Mouse (Mus musculus) midbrain, embryonic 10.5 days (tissue): ENCODE data around the gene Wnt10b. TPM values are rescaled to one million over a fixed set of nuclear protein-coding genes. Genes with fewer than 3 reads are reported as not detected.
A peak's percentile ranks its signal among the peaks of the same experiment; 100 is the strongest.

ENCODE experiments used
- DNase-seq: peaks from one replicate; pipeline ENCODE4 v3.0.0-alpha.2; 2017; ENCODE audit warnings: low spot score
- H3K27ac ChIP-seq: fragments of 300-500 bp; sonication (generic); replicated peaks from 2 replicates; pipeline ENCODE4 v1.5.1; 2016; ENCODE audit warnings: mild to moderate bottlenecking
- H3K27me3 ChIP-seq: fragments of 300-500 bp; sonication (generic); 2 replicates; pipeline ENCODE4 v1.6.1; 2016; ENCODE audit warnings: low read depth, mild to moderate bottlenecking; ENCODE audit not compliant: poor library complexity, severe bottlenecking
- H3K36me3 ChIP-seq: fragments of 300-500 bp; sonication (generic); 2 replicates; pipeline ENCODE4 v1.6.1; 2016; ENCODE audit warnings: mild to moderate bottlenecking, moderate library complexity
- H3K4me1 ChIP-seq: fragments of 300-500 bp; sonication (generic); 2 replicates; pipeline ENCODE4 v1.6.1; 2016
- H3K4me3 ChIP-seq: fragments of 300-500 bp; sonication (generic); 2 replicates; pipeline ENCODE4 v1.5.1; 2016; ENCODE audit warnings: mild to moderate bottlenecking, moderate library complexity
- H3K9me3 ChIP-seq: fragments of 300-500 bp; sonication (generic); replicated peaks from 2 replicates; pipeline ENCODE4 v1.6.1; 2016; ENCODE audit warnings: mild to moderate bottlenecking
- WGBS: fragments of 180-500 bp; shearing (Covaris S2); methylation state at CpG from one replicate; pipeline ENCODE4 v1.1.7; 2016; 5-methylcytosine and 5-hydroxymethylcytosine counted together
- polyA plus RNA-seq: library from polyadenylated mRNA; unstranded; fragments of >200 nt; fragmentation: Nextera tagmentation; extraction: Ambion mirVana; gene quantifications from 2 replicates; pipeline ENCODE4 v1.2.1, GENCODE M21; 2016

The Wnt10b gene
- polyA plus RNA-seq, 1 experiment from 2014 or later: 0.14 TPM

DNA sequence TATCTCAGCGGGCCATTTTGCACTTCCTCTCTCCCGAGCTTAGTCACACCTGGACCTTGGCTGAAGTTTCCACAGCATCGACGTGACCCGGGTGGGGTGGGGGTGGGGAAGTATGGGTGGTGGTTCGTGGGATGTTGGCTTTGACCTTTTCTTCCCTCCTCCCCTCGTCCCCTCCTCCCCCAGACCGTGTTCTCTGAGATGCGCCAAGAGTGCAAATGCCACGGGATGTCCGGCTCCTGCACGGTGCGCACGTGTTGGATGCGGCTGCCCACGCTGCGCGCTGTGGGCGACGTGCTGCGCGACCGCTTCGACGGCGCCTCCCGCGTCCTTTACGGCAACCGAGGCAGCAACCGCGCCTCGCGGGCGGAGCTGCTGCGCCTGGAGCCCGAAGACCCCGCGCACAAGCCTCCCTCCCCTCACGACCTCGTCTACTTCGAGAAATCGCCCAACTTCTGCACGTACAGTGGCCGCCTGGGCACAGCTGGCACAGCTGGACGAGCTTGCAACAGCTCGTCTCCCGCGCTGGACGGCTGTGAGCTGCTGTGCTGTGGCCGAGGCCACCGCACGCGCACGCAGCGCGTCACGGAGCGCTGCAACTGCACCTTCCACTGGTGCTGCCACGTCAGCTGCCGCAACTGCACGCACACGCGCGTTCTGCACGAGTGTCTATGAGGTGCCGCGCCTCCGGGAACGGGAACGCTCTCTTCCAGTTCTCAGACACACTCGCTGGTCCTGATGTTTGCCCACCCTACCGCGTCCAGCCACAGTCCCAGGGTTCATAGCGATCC is 14.5 kb upstream of the Wnt10b start:
- Histone ChIP-seq H3K4me1 (peaks cover 79% of the 10 kb centered on the region), H3K36me3 (no peaks in the 10 kb centered on the region), H3K27me3 (peaks cover 100% of the 10 kb centered on the region), H3K4me3 (peak overlapping the region; percentile 47), H3K27ac (peak overlapping the region; percentile 77), H3K9me3 (no peaks in the 10 kb centered on the region)
- peak; percentile 31 for DNase-seq
- 2% methylated on average over 75 of the region's 75 CpGs for WGBS

DNA sequence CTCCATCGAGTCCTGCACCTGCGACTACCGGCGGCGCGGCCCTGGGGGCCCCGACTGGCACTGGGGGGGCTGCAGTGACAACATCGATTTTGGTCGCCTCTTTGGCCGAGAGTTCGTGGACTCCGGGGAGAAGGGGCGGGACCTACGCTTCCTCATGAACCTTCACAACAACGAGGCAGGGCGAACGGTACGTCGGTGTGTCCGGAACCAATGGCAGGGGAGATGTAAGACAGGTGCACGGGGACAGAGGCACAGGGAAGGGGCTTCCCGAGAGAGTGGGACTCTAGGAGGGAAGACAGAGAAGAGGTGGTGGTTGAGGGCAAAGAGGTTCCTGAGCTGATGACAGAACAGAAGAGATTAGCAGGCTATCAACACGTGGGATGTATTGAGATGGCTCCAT is 13.8 kb upstream of the Wnt10b start:
- 0% methylated on average over 23 of the region's 23 CpGs for WGBS
- peak overlapping the region; percentile 47 for H3K4me3 ChIP-seq

DNA sequence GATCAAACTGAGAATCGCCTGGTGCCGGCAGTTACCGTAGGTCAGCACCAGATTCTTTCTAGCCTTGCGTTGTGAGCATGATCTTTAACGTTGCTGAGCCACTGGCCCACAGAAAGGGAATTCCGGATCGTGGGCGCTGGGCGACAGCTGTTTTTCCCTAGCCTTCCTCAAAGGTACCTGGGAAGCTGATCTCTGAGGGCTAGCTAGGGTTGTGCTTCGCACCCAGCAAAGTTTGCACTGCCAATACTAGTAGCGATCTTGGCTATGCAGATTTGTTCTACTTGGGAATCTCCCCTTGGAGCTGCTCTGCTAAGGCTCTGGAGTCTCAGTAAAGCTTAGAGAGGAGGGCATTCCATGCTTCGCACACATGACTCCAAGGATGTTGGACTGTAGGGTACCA is 13.3 kb upstream of the Wnt10b start:
- H3K4me3 ChIP-seq: peak overlapping the region; percentile 47
- no peaks in the 10 kb centered on the region for H3K36me3 ChIP-seq
- peaks cover 100% of the 10 kb centered on the region for H3K27me3 ChIP-seq
- under 1% methylated on average over 12 of the region's 12 CpGs for WGBS
- peaks cover 67% of the 10 kb centered on the region for H3K4me1 ChIP-seq
- peak; percentile 54 for DNase-seq
- H3K9me3 ChIP-seq: no peaks in the 10 kb centered on the region
- peak overlapping the region; percentile 77 for H3K27ac ChIP-seq

More for the DNA sequence above, 13.8 kb upstream of the Wnt10b start:
- Histone ChIP-seq H3K9me3 (no peaks in the 10 kb centered on the region), H3K27ac (peak overlapping the region; percentile 77), H3K4me1 (peaks cover 73% of the 10 kb centered on the region), H3K27me3 (peaks cover 100% of the 10 kb centered on the region), H3K36me3 (no peaks in the 10 kb centered on the region)
- peak; percentile 44 for DNase-seq

DNA sequence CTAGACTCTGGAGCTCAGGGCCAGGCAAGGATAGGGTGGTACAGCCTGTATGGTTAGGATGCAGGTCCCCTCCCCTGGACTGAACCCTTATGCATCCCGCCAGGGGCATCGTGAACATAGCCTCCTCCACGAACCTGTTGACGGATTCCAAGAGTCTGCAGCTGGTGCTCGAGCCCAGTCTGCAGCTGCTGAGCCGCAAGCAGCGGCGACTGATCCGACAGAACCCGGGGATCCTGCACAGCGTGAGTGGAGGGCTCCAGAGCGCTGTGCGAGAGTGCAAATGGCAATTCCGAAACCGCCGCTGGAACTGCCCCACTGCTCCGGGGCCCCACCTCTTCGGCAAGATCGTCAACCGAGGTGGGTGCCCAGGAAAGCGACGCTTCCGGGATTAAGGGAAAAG is 12.8 kb upstream of the Wnt10b start:
- no peak for DNase-seq
- H3K4me3 ChIP-seq: peak overlapping the region; percentile 47
- H3K36me3 ChIP-seq: no peaks in the 10 kb centered on the region

DNA sequence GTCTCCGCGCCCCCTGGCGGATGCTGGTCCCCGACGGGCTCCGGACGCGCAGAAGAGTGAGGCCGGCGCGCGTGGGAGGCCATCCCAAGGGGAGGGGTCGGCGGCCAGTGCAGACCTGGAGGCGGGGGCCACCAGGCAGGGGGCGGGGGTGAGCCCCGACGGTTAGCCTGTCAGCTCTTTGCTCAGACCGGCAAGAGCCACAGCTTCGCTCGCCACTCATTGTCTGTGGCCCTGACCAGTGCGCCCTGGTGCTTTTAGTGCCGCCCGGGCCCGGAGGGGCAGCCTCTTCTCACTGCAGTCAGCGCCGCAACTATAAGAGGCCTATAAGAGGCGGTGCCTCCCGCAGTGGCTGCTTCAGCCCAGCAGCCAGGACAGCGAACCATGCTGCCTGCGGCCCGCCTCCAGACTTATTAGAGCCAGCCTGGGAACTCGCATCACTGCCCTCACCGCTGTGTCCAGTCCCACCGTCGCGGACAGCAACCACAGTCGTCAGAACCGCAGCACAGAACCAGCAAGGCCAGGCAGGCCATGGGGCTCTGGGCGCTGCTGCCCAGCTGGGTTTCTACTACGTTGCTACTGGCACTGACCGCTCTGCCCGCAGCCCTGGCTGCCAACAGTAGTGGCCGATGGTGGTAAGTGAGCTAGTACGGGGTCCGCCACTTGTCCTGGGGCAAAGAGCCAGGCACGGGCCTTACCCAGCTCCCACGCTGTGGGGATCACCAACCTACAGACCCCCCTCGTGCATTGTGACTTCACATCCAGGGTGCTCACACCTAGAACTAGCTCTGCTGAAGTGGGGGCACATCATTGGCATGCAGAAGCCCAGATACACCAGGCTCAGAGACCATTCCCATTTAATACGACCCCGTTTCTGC is 11.9 kb upstream of the Wnt10b start, which contains the start of gene Wnt1:
Gene Wnt1, plus strand, starts transcription at position 197 of the 875 bp plus-strand sequence.
- H3K36me3 ChIP-seq: no peaks in the 10 kb centered on the region
- H3K4me3 ChIP-seq: peak within 1 kb of the TSS; percentile 47
- under 1% methylated on average over 51 of the region's 51 CpGs for WGBS
- H3K27ac ChIP-seq: peak within 1 kb of the TSS; percentile 77
- peak; percentile 72 for DNase-seq
- H3K4me1 ChIP-seq: peaks cover 54% of the 10 kb centered on the region
- H3K27me3 ChIP-seq: peaks cover 99% of the 10 kb centered on the region
- H3K9me3 ChIP-seq: no peaks in the 10 kb centered on the region

More for the DNA sequence above, 12.8 kb upstream of the Wnt10b start:
- Histone ChIP-seq H3K27me3 (peaks cover 99% of the 10 kb centered on the region), H3K9me3 (no peaks in the 10 kb centered on the region), H3K4me1 (peaks cover 63% of the 10 kb centered on the region), H3K27ac (peak overlapping the region; percentile 77)
- WGBS: under 1% methylated on average over 23 of the region's 23 CpGs

DNA sequence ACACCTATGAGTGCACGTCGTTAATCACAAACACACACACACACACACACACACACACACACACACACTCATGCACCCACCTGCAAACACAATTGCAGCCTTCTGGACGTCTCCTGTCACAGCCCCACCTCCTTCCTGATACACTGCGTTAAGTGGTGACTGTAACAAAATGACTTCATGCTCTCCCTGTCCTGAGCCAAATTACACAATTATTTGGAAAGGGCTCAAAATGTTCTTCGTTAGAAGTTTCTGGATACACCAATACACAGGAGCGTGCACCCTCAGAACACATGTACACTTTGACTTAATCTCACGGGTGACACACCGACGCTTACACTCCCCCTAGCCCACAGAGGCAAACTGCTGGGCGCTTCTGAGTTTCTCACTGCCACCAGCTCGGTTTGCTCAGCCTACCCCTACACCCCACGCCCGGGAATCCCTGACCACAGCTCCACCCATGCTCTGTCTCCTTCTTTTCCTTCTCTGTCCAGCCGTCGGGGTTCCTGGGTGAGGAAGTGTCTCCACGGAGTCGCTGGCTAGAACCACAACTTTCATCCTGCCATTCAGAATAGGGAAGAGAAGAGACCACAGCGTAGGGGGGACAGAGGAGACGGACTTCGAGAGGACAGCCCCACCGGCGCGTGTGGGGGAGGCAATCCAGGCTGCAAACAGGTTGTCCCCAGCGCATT is 11.2 kb upstream of the Wnt10b start:
- peak overlapping the region; percentile 65 for H3K27ac ChIP-seq
- no peaks in the 10 kb centered on the region for H3K36me3 ChIP-seq
- H3K4me1 ChIP-seq: peaks cover 48% of the 10 kb centered on the region
- 12% methylated on average over 24 of the region's 24 CpGs for WGBS
- H3K4me3 ChIP-seq: peak overlapping the region; percentile 47
- H3K27me3 ChIP-seq: peaks cover 99% of the 10 kb centered on the region
- no peak for DNase-seq
- no peaks in the 10 kb centered on the region for H3K9me3 ChIP-seq

DNA sequence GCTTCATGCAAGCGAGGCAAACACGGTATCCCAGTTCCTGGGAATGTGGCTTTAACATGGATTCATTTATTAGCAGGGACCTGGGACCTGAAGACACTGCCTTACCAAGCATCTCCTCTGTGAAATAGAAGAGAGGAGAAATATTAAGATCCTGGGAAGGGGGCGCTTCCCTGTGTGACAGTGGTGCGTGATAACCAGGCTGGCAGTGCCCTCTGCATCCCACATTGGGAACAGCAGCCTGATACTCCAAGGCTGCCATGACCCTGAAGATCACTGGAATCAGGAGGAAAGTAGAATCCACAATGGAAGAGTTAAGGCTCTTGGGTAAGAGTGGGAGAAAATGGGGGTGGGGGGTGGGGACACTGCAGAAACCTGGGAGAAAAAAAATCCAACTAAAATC is 10.0 kb upstream of the Wnt10b start:
- peaks cover 95% of the 10 kb centered on the region for H3K27me3 ChIP-seq
- no peak overlapping the region for H3K4me3 ChIP-seq
- no peak overlapping the region for H3K27ac ChIP-seq
- DNase-seq: peak; percentile 24
- no peaks in the 10 kb centered on the region for H3K36me3 ChIP-seq
- H3K9me3 ChIP-seq: no peaks in the 10 kb centered on the region
- H3K4me1 ChIP-seq: peaks cover 36% of the 10 kb centered on the region
- 47% methylated on average over 4 of the region's 4 CpGs for WGBS

DNA sequence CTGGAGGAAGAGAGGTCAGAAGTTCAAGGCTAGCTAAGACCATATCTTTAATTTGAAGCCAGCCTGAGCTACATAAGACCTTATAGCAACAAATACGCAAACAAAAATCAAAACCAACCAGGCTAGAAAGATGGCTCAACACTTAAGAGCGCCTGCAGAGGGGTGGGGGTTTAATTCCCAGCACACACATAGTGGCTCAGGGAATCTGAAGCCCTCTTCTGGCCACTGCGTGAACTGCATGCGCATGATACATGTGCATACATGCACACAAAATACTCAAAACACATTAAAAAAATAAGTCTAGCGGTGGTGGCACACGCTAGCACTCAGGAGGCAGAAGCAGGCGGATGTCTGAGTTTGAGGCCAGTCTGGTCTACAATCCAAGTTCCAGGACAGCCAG is 7.8 kb upstream of the Wnt10b start:
- Histone ChIP-seq H3K27ac (no peak overlapping the region), H3K27me3 (peaks cover 95% of the 10 kb centered on the region), H3K9me3 (no peaks in the 10 kb centered on the region), H3K4me3 (no peak overlapping the region), H3K4me1 (peaks cover 17% of the 10 kb centered on the region), H3K36me3 (no peaks in the 10 kb centered on the region)
- WGBS: 39% methylated on average over 7 of the region's 7 CpGs
- peak; percentile 42 for DNase-seq

DNA sequence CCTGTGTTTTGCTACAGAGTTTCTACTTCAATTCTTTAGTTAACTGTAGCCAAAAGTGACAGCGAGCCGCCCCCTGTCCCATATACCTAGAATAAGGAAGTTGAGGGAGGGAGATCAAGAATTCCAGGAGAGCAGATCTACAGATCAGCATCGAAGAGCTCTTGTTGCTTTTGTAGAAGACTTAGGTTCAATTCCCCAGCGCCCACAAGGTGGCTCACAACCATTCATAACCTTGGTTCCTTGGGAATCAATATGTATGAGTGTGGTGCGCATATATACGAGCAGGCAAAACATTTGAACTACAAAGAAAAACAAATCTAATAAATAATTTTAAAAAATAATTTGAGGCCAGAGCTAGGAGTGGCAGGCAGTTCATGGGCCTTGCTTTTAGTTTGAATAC is 3.2 kb upstream of the Wnt10b start:
- peaks cover 95% of the 10 kb centered on the region for H3K27me3 ChIP-seq
- no peak for DNase-seq
- WGBS: 32% methylated on average over 6 of the region's 6 CpGs
- H3K27ac ChIP-seq: no peak overlapping the region
- no peaks in the 10 kb centered on the region for H3K9me3 ChIP-seq
- H3K36me3 ChIP-seq: no peaks in the 10 kb centered on the region
- peaks cover 39% of the 10 kb centered on the region for H3K4me1 ChIP-seq
- no peak overlapping the region for H3K4me3 ChIP-seq

DNA sequence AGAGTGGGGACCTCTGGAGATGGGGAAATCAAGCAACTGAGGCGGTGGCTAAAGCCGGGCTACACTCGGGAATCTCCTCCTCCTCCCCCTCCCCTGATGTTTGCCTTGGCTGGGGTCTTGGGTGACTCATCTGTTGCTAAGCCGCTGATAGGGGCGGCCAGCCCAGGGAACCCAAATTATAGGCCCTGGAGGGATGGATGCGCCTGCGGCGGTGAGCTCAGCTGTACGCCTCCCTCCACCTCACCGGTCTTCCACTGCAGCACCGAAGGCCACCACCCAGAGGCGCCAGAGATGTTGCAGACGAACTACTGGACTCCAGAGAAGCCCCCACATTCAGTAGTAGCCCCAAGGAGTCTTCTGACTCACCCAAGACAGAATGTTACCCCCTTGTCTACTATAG is 2.6 kb upstream of the Wnt10b start:
- Histone ChIP-seq H3K27me3 (peaks cover 96% of the 10 kb centered on the region), H3K9me3 (no peaks in the 10 kb centered on the region), H3K36me3 (no peaks in the 10 kb centered on the region), H3K4me1 (peaks cover 45% of the 10 kb centered on the region), H3K27ac (no peak overlapping the region), H3K4me3 (no peak overlapping the region)
- 3% methylated on average over 13 of the region's 13 CpGs for WGBS
- DNase-seq: peak; percentile 36

DNA sequence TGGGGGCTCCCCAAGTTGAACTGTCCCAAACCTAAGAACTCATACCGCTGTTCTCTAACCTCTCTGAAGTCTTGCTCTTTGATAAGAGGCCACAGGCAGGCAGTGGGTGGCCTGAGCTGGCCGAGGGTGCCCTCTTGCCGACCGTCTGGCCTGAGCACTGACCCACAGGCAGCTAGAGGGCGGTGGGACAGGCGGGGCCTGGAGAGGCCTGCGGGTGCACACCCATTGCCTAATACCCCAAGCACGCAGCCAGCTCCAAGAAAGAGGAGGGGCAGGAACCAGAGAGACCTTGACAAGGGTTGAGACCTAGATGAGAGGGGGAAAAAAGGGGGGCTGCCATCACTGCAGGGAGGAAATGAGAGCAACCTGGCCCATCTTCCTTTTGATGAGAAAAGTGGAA is 2.1 kb upstream of the Wnt10b start:
- no peak for DNase-seq
- peaks cover 96% of the 10 kb centered on the region for H3K27me3 ChIP-seq
- peaks cover 48% of the 10 kb centered on the region for H3K4me1 ChIP-seq
- H3K9me3 ChIP-seq: no peaks in the 10 kb centered on the region
- H3K27ac ChIP-seq: no peak overlapping the region
- H3K36me3 ChIP-seq: no peaks in the 10 kb centered on the region
- no peak overlapping the region for H3K4me3 ChIP-seq
- WGBS: 3% methylated on average over 8 of the region's 8 CpGs

DNA sequence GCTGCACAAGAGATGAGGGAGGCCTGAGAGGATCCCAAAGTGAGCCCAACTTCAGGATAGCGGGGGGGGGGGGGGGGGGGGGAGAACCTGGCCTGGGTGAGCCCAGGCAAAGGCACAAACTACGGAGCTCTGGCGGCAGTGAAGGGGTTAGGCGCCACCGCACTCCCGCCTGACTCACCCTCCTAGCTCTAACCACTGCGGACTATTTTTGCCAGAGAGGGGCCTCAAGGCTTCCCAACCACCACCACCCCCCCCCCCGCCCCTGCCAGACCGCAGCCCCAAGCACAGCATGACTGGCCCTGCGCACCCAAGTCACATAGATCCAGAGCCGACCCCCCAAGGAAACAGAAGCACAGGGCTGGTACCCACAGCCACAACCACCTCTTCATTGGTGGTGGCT is 856 bp upstream of the Wnt10b start:
- Histone ChIP-seq H3K27me3 (peaks cover 96% of the 10 kb centered on the region), H3K9me3 (no peaks in the 10 kb centered on the region), H3K4me3 (0 out of 2 replicates have a peak overlapping the region, but pooled peaks have one; percentile 7), H3K27ac (no peak overlapping the region), H3K4me1 (peaks cover 51% of the 10 kb centered on the region), H3K36me3 (no peaks in the 10 kb centered on the region)
- WGBS: 3% methylated on average over 10 of the region's 11 CpGs
- peak; percentile 21 for DNase-seq
